Mouse (Mus musculus): ENCODE data around the gene Lrriq3. TPM values are rescaled to one million over a fixed set of nuclear protein-coding genes. Genes with fewer than 3 reads are reported as not detected.

Gene Lrriq3
- polyA plus RNA-seq, 1 experiment from 2014 or later = 1.2 TPM

DNA sequence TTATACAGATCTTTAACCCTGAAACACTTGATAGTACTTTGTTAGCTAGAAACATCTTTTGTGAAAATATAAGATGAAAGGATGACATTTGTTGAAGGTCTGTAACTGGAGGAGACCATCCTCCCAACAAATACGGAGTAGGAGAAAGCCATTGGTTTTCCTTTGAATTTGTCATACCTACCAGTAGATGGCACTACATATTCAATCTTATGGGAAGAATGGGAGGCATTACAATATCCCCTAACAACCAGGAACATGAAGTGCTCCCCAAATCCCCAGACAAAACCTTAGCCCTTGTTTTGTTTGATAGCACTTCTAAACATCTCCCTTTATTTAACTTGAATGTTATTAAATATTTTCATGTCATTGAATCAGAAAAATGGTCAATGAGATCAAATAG lies 141.7 kb downstream of the Lrriq3 start:
- no peaks in the 10 kb centered on the region for H3K36me3 ChIP-seq (ENCODE audit: control insufficient read depth, insufficient read depth, low read length)
- no peaks in the 10 kb centered on the region for H3K9me3 ChIP-seq (ENCODE audit: control insufficient read depth, low read length)
- no peak overlapping the region for H3K4me2 ChIP-seq (ENCODE audit: low read length)
- no peak overlapping the region for H3K4me3 ChIP-seq (ENCODE audit: low read length)
- H3K4me1 ChIP-seq (ENCODE audit: control insufficient read depth, insufficient read depth, low read depth, low read length) = no peaks in the 10 kb centered on the region
- H3K27ac ChIP-seq (ENCODE audit: low read depth, low read length) = no peak overlapping the region
- peak; percentile 78 for ATAC-seq
- WGBS = 6% methylated on average over 1 of the region's 1 CpGs
- no peaks in the 10 kb centered on the region for H3K27me3 ChIP-seq (replicated peaks; ENCODE audit: control insufficient read depth, insufficient read depth, low read length)
- H3K9ac ChIP-seq (ENCODE audit: low read depth, low read length) = no peak overlapping the region

DNA sequence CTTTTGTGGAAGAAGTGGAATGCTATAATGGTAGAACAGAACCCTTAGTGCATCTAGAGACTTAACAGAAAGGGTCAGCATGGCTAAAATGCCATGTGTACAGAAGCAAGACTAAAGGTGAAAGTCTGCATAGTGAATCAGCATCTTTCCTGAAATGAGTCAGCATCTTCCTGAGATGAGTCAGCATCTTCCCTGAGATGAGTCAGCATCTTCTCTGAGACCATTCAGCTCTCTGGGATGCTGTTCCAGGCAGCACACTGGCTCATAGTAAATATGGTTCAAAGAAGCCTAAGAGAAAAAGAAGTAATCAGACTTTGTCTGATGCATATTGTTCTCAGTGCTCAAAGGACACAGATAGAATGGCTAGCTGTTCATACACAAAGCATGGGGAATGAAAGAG lies 142.3 kb downstream of the Lrriq3 start:
- H3K4me2 ChIP-seq (ENCODE audit: low read length) = no peak overlapping the region
- no peak for ATAC-seq
- no peak overlapping the region for H3K27ac ChIP-seq (ENCODE audit: low read depth, low read length)
- no peak overlapping the region for H3K9ac ChIP-seq (ENCODE audit: low read depth, low read length)
- no peaks in the 10 kb centered on the region for H3K9me3 ChIP-seq (ENCODE audit: control insufficient read depth, low read length)
- no peaks in the 10 kb centered on the region for H3K27me3 ChIP-seq (replicated peaks; ENCODE audit: control insufficient read depth, insufficient read depth, low read length)
- no peaks in the 10 kb centered on the region for H3K4me1 ChIP-seq (ENCODE audit: control insufficient read depth, insufficient read depth, low read depth, low read length)
- H3K4me3 ChIP-seq (ENCODE audit: low read length) = no peak overlapping the region
- H3K36me3 ChIP-seq (ENCODE audit: control insufficient read depth, insufficient read depth, low read length) = no peaks in the 10 kb centered on the region

Other genes with a start within 250 kb of the Lrriq3 start
- 0.10 and 0.17 TPM in 2 replicates for gene Tnni3k, start 38.0 kb upstream of the Lrriq3 start, polyA plus RNA-seq (2015; fragmentation: Nextera tagmentation; extraction: Ambion mirVana)
- gene Fpgt, start within 50 bp of the Lrriq3 start, polyA plus RNA-seq (2015; fragmentation: Nextera tagmentation; extraction: Ambion mirVana) = 19.1 and 19.6 TPM in 2 replicates

Measured in hindbrain, embryonic 16.5 days (tissue).